Mouse (Mus musculus) urinary bladder, postnatal 0 days (tissue): ENCODE results near the gene Endou. TPM values are rescaled to one million over a fixed set of nuclear protein-coding genes. Genes with fewer than 3 reads are reported as not detected.

Source experiments
- polyA plus RNA-seq: library from polyadenylated mRNA; unstranded; fragments of >200 nt; fragmentation: Nextera tagmentation; extraction: Ambion mirVana; gene quantifications from 2 replicates; pipeline ENCODE4 v1.2.1, GENCODE M21; 2015

The Endou gene
- polyA plus RNA-seq: 4.4 and 4.8 TPM in 2 replicates

GRCm38 (mm10) chr15:97731111-97731510 lies at the start of gene Endou:
Gene Endou, minus strand, starts transcription at chr15:97731339.

GRCm38 (mm10) chr15:97778311-97779098 lies 47.4 kb upstream of the Endou start, which contains the start of gene Slc48a1:
Gene Slc48a1, plus strand, starts transcription at chr15:97778520.

GRCm38 (mm10) chr15:97767280-97768186 lies 36.4 kb upstream of the Endou start, which contains the start of gene Rapgef3:
Gene Rapgef3, minus strand, starts transcription at chr15:97767972.

GRCm38 (mm10) chr15:97705211-97706050 lies 25.7 kb downstream of the Endou start, which contains the start of gene Rpap3:
Gene Rpap3, minus strand, starts transcription at chr15:97705825.

Other genes starting within 250 kb of the Endou start
- 28.5 and 33.0 TPM in 2 replicates for gene Rpap3, start 25.5 kb downstream of the Endou start, polyA plus RNA-seq
- 13.5 and 15.2 TPM in 2 replicates for gene Rapgef3, start 36.6 kb upstream of the Endou start, polyA plus RNA-seq
- 98.2 and 116 TPM in 2 replicates for gene Slc48a1, start 47.2 kb upstream of the Endou start, polyA plus RNA-seq
- 18.7 and 19.6 TPM in 2 replicates for gene Hdac7, start 113.2 kb upstream of the Endou start, polyA plus RNA-seq
- 0.39 and 0.45 TPM in 2 replicates for gene Vdr, start 179.3 kb upstream of the Endou start, polyA plus RNA-seq
- gene Tmem106c, start 232.9 kb upstream of the Endou start, polyA plus RNA-seq: 35.4 and 35.7 TPM in 2 replicates